Mouse (Mus musculus) ES-Bruce4 (cell line): ENCODE measurements around the gene Gm17545.

Experiments
- CTCF ChIP-seq: IDR thresholded peaks from one replicate; pipeline ENCODE4 v1.8.1; 2011; ENCODE audit warnings: low read depth, low read length
- POLR2A ChIP-seq: IDR thresholded peaks from one replicate; pipeline ENCODE4 v1.8.1; 2011; ENCODE audit warnings: low read length; ENCODE audit not compliant: insufficient read depth

- TF ChIP-seq POLR2A (no peak), CTCF (no peak)
Measured at GRCm38 (mm10) chr9:22453501-22453924, 577 bp upstream of the Gm17545 start.
